Mouse (Mus musculus): ENCODE data around the gene Satb2. TPM values are rescaled to one million over a fixed set of nuclear protein-coding genes. Genes with fewer than 3 reads are reported as not detected.

Satb2 gene
- total and polyA plus RNA-seq, 3 experiments: 2.0 to 3.9 (median 2.1) TPM

DNA sequence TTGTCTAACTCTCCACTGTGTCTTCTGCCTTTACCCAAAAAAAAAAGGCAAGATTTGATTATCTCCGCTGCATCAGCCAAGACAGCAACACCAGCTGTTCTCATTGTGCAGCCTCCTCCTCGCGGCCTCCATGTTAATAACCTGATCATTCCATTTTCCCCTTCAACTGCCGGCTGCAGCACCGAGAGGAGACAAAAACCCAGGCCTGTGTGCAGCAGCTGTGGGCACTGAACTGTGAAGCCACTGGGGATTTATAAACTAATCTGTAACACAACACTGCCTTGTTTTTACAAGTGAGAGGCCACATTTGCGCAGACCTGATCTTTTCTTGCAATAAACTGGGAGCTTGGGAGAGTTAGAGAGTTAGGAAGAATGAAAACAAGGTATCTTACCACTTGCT, 145.1 kb downstream of the Satb2 start:
- in situ Hi-C loops (cut with MboI; ENCODE audit: low pct_ligation_motif_present, low pct_unique_long_range_greater_than_20kb, low sequenced_read_pairs) (no loop called here), dilution Hi-C loops (cut with MboI; ENCODE audit: extremely low pct_ligation_motif_present, extremely low pct_unique_long_range_greater_than_20kb, low sequenced_read_pairs) (no loop called here)
- no peaks in the 10 kb centered on the region for H3K79me2 ChIP-seq (replicated peaks; ENCODE audit: control insufficient read depth, extremely low read depth, insufficient read depth, poor library complexity, severe bottlenecking)
- peak overlapping the region; percentile 54; the same call in 1 of the 2 replicates for H3K27ac ChIP-seq (ENCODE audit: insufficient read depth, low read depth)
- peak overlapping the region; percentile 76 for H3K4me2 ChIP-seq (ENCODE audit: insufficient read depth, low read depth, poor library complexity, severe bottlenecking)
- no peak overlapping the region for H3K4me3 ChIP-seq (replicated peaks in 1 of 3; ENCODE audit: low read depth in 2 of 3, low read length in 2 of 3, poor library complexity in 1 of 3)
- H3K4me1 ChIP-seq (ENCODE audit: control insufficient read depth in 1 of 2, insufficient read depth in 2 of 2): peaks cover 9 to 28% of the 10 kb centered on the region in 2 experiments
- no peaks in the 10 kb centered on the region for H3K9me3 ChIP-seq (replicated peaks; ENCODE audit: low read length)
- no peak overlapping the region for H3K9ac ChIP-seq (ENCODE audit: insufficient read depth, low read depth)
- H3K36me3 ChIP-seq (replicated peaks in 1 of 2; ENCODE audit: control insufficient read depth in 1 of 2, insufficient read depth in 1 of 2, low read length in 1 of 2): peaks cover 14 to 26% of the 10 kb centered on the region in 2 experiments
- TF ChIP-seq EP300 (IDR thresholded peaks at IDR 0.05; ENCODE audit: low read length) (peak; percentile 67), MAFK (IDR thresholded peaks at IDR 0.05; ENCODE audit: insufficient replicate concordance, low read length) (0 out of 2 replicates have a peak, but pooled peaks have one; percentile 33), MAX (IDR thresholded peaks at IDR 0.05; ENCODE audit: low read length) (peak; percentile 59; the same call in 1 of the 2 replicates), KAT2A (IDR thresholded peaks at IDR 0.05; ENCODE audit: insufficient replicate concordance, low read length) (0 out of 2 replicates have a peak, but pooled peaks have one; percentile 26), BHLHE40 (IDR thresholded peaks at IDR 0.05; ENCODE audit: low read depth, low read length) (peak; percentile 72), TBP (conservative IDR thresholded peaks at IDR 0.05; ENCODE audit: low read depth, low read length) (no peak), ETS1 (conservative IDR thresholded peaks at IDR 0.05; ENCODE audit: low read depth, low read length) (peak; percentile 94), NELFE (IDR thresholded peaks at IDR 0.05; ENCODE audit: low read depth, low read length) (no peak), SMC3 (IDR thresholded peaks at IDR 0.05; ENCODE audit: low read depth, low read length) (peak; percentile 11; the same call in 1 of the 2 replicates), ELF1 (IDR thresholded peaks at IDR 0.05; ENCODE audit: low read depth, low read length) (no peak), SIN3A (IDR thresholded peaks at IDR 0.05; ENCODE audit: low read length) (peak; percentile 83), USF2 (conservative IDR thresholded peaks at IDR 0.05; ENCODE audit: low read depth, low read length) (no peak), CTCF (conservative IDR thresholded peaks at IDR 0.05 in 1 of 2, IDR thresholded peaks at IDR 0.05 in 1 of 2; ENCODE audit: low read depth in 2 of 2, low read length in 2 of 2) (no peak), MEF2A (IDR thresholded peaks at IDR 0.05; ENCODE audit: borderline replicate concordance, low read depth, low read length) (peak; percentile 72; the same call in 1 of the 2 replicates), CHD2 (IDR thresholded peaks at IDR 0.05; ENCODE audit: low read length) (peak; percentile 48; the same call in 1 of the 2 replicates), TCF12 (IDR thresholded peaks at IDR 0.05; ENCODE audit: low read depth, low read length) (peak; percentile 87), RCOR1 (conservative IDR thresholded peaks at IDR 0.05; ENCODE audit: low read depth, low read length) (no peak), RAD21 (IDR thresholded peaks at IDR 0.05; ENCODE audit: low read depth, low read length) (peak; percentile 11), MAZ (IDR thresholded peaks at IDR 0.05; ENCODE audit: low read depth, low read length) (no peak), HCFC1 (IDR thresholded peaks at IDR 0.05; ENCODE audit: low read depth, low read length) (no peak), IRF4 (IDR thresholded peaks at IDR 0.05; ENCODE audit: low read depth, low read length) (peak; percentile 76), CHD1 (IDR thresholded peaks at IDR 0.05; ENCODE audit: low read depth, low read length) (no peak), USF1 (IDR thresholded peaks at IDR 0.05; ENCODE audit: low read depth, low read length) (no peak), POLR2A (IDR thresholded peaks at IDR 0.05; ENCODE audit: low read depth, low read length) (no peak), ZNF384 (IDR thresholded peaks at IDR 0.05; ENCODE audit: low read depth, low read length) (peak; percentile 64), MXI1 (IDR thresholded peaks at IDR 0.05; ENCODE audit: low read depth, low read length) (peak; percentile 47; the same call in 1 of the 2 replicates), NRF1 (IDR thresholded peaks at IDR 0.05; ENCODE audit: low read depth, low read length) (peak; percentile 22; the same call in 1 of the 2 replicates), MYC (IDR thresholded peaks at IDR 0.05; ENCODE audit: low read depth, low read length) (peak; percentile 50; the same call in 1 of the 2 replicates)
- DNase-seq (ENCODE audit: extremely low read depth): peak; percentile 85
- H3K27me3 ChIP-seq (replicated peaks): no peaks in the 10 kb centered on the region

Data from CH12.LX (cell line).